ENCODE assay signal across 1 mouse cellular context in genomic region chr7:45896517-45897257, GRCm38 (mm10).
TF ChIP-seq lines count a peak whose summit lies in the region.

TSS of gene Syngr4 (minus strand) at chr7:45896714.
TSS of gene Tmem143 (plus strand) at chr7:45896941.

TF ChIP-seq in CH12.LX, 34 proteins besides CTCF, POLR2A, EP300 and RAD21 (continued from another document):
- TF ChIP-seq BHLHE40 (IDR thresholded peaks at IDR 0.05; ENCODE audit: low read depth, low read length) (no peak), GABPA (IDR thresholded peaks at IDR 0.05; ENCODE audit: insufficient replicate concordance, low read depth, low read length) (no peak), JUN (IDR thresholded peaks at IDR 0.05; ENCODE audit: insufficient read depth, low read depth, low read length) (no peak), SMC3 (IDR thresholded peaks at IDR 0.05; ENCODE audit: low read depth, low read length) (no peak), NRF1 (IDR thresholded peaks at IDR 0.05; ENCODE audit: low read depth, low read length) (peak; percentile 92), IRF4 (IDR thresholded peaks at IDR 0.05; ENCODE audit: low read depth, low read length) (no peak), ELF1 (IDR thresholded peaks at IDR 0.05; ENCODE audit: low read depth, low read length) (peak; percentile 59), ZC3H11A (IDR thresholded peaks at IDR 0.05; ENCODE audit: low read depth, low read length) (no peak), ZKSCAN1 (IDR thresholded peaks at IDR 0.05; ENCODE audit: borderline replicate concordance, low read depth, low read length) (no peak), MAZ (IDR thresholded peaks at IDR 0.05; ENCODE audit: low read depth, low read length) (0 out of 2 replicates have a peak, but pooled peaks have one; percentile 7), ZMIZ1 (IDR thresholded peaks at IDR 0.05; ENCODE audit: low read depth, low read length) (peak; percentile 70; the same call in 1 of the 2 replicates), SIN3A (IDR thresholded peaks at IDR 0.05; ENCODE audit: low read length) (no peak), E2F4 (IDR thresholded peaks at IDR 0.05; ENCODE audit: insufficient replicate concordance, low read depth, low read length) (peak; percentile 94; the same call in 1 of the 2 replicates), TCF12 (IDR thresholded peaks at IDR 0.05; ENCODE audit: low read depth, low read length) (peak; percentile 37), ETS1 (conservative IDR thresholded peaks at IDR 0.05; ENCODE audit: low read depth, low read length) (no peak), PAX5 (IDR thresholded peaks at IDR 0.05; ENCODE audit: low read length) (no peak), RCOR1 (conservative IDR thresholded peaks at IDR 0.05; ENCODE audit: low read depth, low read length) (0 out of 2 replicates have a peak, but pooled peaks have one; percentile 24), ZNF384 (IDR thresholded peaks at IDR 0.05; ENCODE audit: low read depth, low read length) (peak; percentile 100)
